Comparison of ENCODE assay signal across 19 mouse cellular contexts in genomic region chr15:31472645-31473574, GRCm38 (mm10). TPM values are rescaled to one million over a fixed set of nuclear protein-coding genes. Genes with fewer than 3 reads are reported as not detected.
DNase-seq lines count a peak whose midpoint lies in the region; ATAC-seq and TF ChIP-seq lines count a peak whose summit lies in the region.
"Had no signal": no experiment of that assay in that cellular context is flagged by ENCODE, and none has a peak within 500 bp of the region (broad histone marks: within the 10 kb centered on the region; RNA-seq: fewer than 3 reads in every experiment).

No protein-coding gene starts in this region.

- H3K27me3 ChIP-seq in lung, postnatal 0 days (replicated peaks; ENCODE audit: insufficient read depth, low read length) = no peaks in the 10 kb centered on the region
- H3K27me3 ChIP-seq in intestine, postnatal 0 days (replicated peaks; ENCODE audit: control insufficient read depth, insufficient read depth, low read length) = no peaks in the 10 kb centered on the region
- H3K27me3 ChIP-seq: embryonic facial prominence, embryonic 15.5 days; forebrain, embryonic 12.5 days; heart, embryonic 12.5 days; limb, embryonic 13.5 days; liver, embryonic 15.5 days had no signal

- no peaks in the 10 kb centered on the region for H3K9me3 ChIP-seq in lung, postnatal 0 days (ENCODE audit: low read length)
- H3K9me3 ChIP-seq in intestine, postnatal 0 days (ENCODE audit: control insufficient read depth) = no peaks in the 10 kb centered on the region
- H3K9me3 ChIP-seq: embryonic facial prominence, embryonic 15.5 days; forebrain, embryonic 12.5 days; heart, embryonic 12.5 days; limb, embryonic 13.5 days; liver, embryonic 15.5 days had no signal

- H3K4me1 ChIP-seq in lung, postnatal 0 days (ENCODE audit: insufficient read depth, low read depth, low read length) = no peaks in the 10 kb centered on the region
- H3K4me1 ChIP-seq in intestine, postnatal 0 days (replicated peaks; ENCODE audit: control insufficient read depth, insufficient read depth, low read length) = no peaks in the 10 kb centered on the region
- H3K4me1 ChIP-seq: embryonic facial prominence, embryonic 15.5 days; forebrain, embryonic 12.5 days; limb, embryonic 13.5 days; liver, embryonic 15.5 days had no signal

- ATAC-seq in lung, postnatal 0 days = peak; percentile 90
- ATAC-seq in CD4-positive, CD25-positive, alpha-beta regulatory T cell, adult 4 months = peak; percentile 67
- ATAC-seq in activated CD4-positive, CD25-positive, alpha-beta regulatory T cell, adult 4 months = peak; percentile 32
- 0 out of 2 replicates have a peak, but pooled peaks have one; percentile 20 for ATAC-seq in megakaryocyte progenitor cell, adult 5-6 weeks (replicated peaks; ENCODE audit: poor library complexity)
- no peak for ATAC-seq in intestine, postnatal 0 days
- ATAC-seq: hindbrain, postnatal 0 days had no signal

- H3K4me2 ChIP-seq in lung, postnatal 0 days (replicated peaks; ENCODE audit: low read depth, low read length) = no peak overlapping the region
- no peak overlapping the region for H3K4me2 ChIP-seq in intestine, postnatal 0 days (replicated peaks; ENCODE audit: low read depth)
- H3K4me2 ChIP-seq: embryonic facial prominence, embryonic 15.5 days; forebrain, embryonic 12.5 days; heart, embryonic 12.5 days; limb, embryonic 13.5 days; liver, embryonic 15.5 days had no signal

- peak; percentile 82; the same call in 1 of the 2 replicates for TF ChIP-seq EP300 in lung, postnatal 0 days (IDR thresholded peaks at IDR 0.05)

- DNase-seq in lung, postnatal 0 days (ENCODE audit: low spot score) = peak; percentile 88
- no peak for DNase-seq in lung, postnatal 4 days
- no peak for DNase-seq in embryo, embryonic 9.5 days (ENCODE audit: extremely low spot score)
- DNase-seq: cerebellum, adult 9-10 months; kidney, adult 9 months; kidney, postnatal 36 days; retina, postnatal 1 day; thymus, postnatal 36 days had no signal

- no peak overlapping the region for H3K4me3 ChIP-seq in lung, postnatal 0 days (ENCODE audit: low read depth, low read length)
- no peak overlapping the region for H3K4me3 ChIP-seq in intestine, postnatal 0 days (ENCODE audit: low read depth, low read length)
- H3K4me3 ChIP-seq: embryonic facial prominence, embryonic 15.5 days; forebrain, embryonic 12.5 days; heart, embryonic 12.5 days; limb, embryonic 13.5 days; liver, embryonic 15.5 days had no signal

- no peak for TF ChIP-seq CTCF in lung, postnatal 0 days (IDR thresholded peaks at IDR 0.05)
- no peak for TF ChIP-seq CTCF in intestine, postnatal 0 days (IDR thresholded peaks at IDR 0.05; ENCODE audit: low read depth)

- no peak overlapping the region for H3K9ac ChIP-seq in lung, postnatal 0 days (replicated peaks; ENCODE audit: low read depth)
- no peak overlapping the region for H3K9ac ChIP-seq in intestine, postnatal 0 days (ENCODE audit: low read depth, low read length)
- H3K9ac ChIP-seq: embryonic facial prominence, embryonic 15.5 days; forebrain, embryonic 12.5 days; heart, embryonic 12.5 days; limb, embryonic 13.5 days; liver, embryonic 15.5 days had no signal

- peaks cover 3% of the 10 kb centered on the region; the same call in 1 of the 2 replicates for H3K36me3 ChIP-seq in lung, postnatal 0 days (ENCODE audit: insufficient read depth, low read length)
- peaks cover 35% of the 10 kb centered on the region for H3K36me3 ChIP-seq in intestine, postnatal 0 days (ENCODE audit: control insufficient read depth, insufficient read depth)

- H3K27ac ChIP-seq in lung, postnatal 0 days (ENCODE audit: low read length) = peak overlapping the region; percentile 11
- H3K27ac ChIP-seq in intestine, postnatal 0 days (ENCODE audit: low read depth, low read length) = no peak overlapping the region
- H3K27ac ChIP-seq: embryonic facial prominence, embryonic 15.5 days; forebrain, embryonic 12.5 days; hindbrain, postnatal 0 days; limb, embryonic 13.5 days; liver, embryonic 15.5 days had no signal

- WGBS in lung, postnatal 0 days = 40% methylated on average over 3 of the region's 4 CpGs
- 69% methylated on average over 4 of the region's 4 CpGs for WGBS in intestine, postnatal 0 days

RNA-seq across cellular contexts. Expression of gene Ropn1l, which starts 19.4 kb away (rescaled TPM):
- 7.4 and 10.4 TPM in 2 replicates for polyA plus RNA-seq in lung, postnatal 0 days (2015; fragmentation: Nextera tagmentation; extraction: Ambion mirVana)
- 1 to 10 TPM in 1 of 2 experiments, not detected in 1; 1.0 TPM for polyA plus RNA-seq in CD4-positive, CD25-positive, alpha-beta regulatory T cell, adult 4 months (2017; shearing (Covaris generic))
- polyA plus RNA-seq in activated CD4-positive, CD25-positive, alpha-beta regulatory T cell, adult 4 months (2017; shearing (Covaris generic)) = 1 to 10 TPM in 1 of 2 experiments, under 1 TPM in 1; 0.94 to 1.3 TPM
- total RNA-seq in megakaryocyte progenitor cell, adult 5-6 weeks (2015) = 1.4 and 3.3 TPM in 2 replicates
- 1.2 and 2.5 TPM in 2 replicates for total RNA-seq in megakaryocyte progenitor cell, adult 5-6 weeks (2017)
- 0.69 and 1.2 TPM in 2 replicates for polyA plus RNA-seq in intestine, postnatal 0 days (2015; fragmentation: Nextera tagmentation; extraction: Ambion mirVana)
- total RNA-seq: hematopoietic stem cell, adult 5-6 weeks had no signal

RNA-seq across cellular contexts. Expression of gene March6, which starts 57.9 kb away (rescaled TPM):
- 18.3 and 20.6 TPM in 2 replicates for polyA plus RNA-seq in lung, postnatal 0 days (2015; fragmentation: Nextera tagmentation; extraction: Ambion mirVana)
- polyA plus RNA-seq in CD4-positive, CD25-positive, alpha-beta regulatory T cell, adult 4 months (2017; shearing (Covaris generic)) = 10 to 100 TPM; 24.4 to 26.2 TPM
- polyA plus RNA-seq in activated CD4-positive, CD25-positive, alpha-beta regulatory T cell, adult 4 months (2017; shearing (Covaris generic)) = 10 to 100 TPM; 21.1 to 21.5 TPM
- 39.3 and 42.5 TPM in 2 replicates for total RNA-seq in megakaryocyte progenitor cell, adult 5-6 weeks (2015)
- total RNA-seq in megakaryocyte progenitor cell, adult 5-6 weeks (2017) = 28.8 and 38.8 TPM in 2 replicates
- polyA plus RNA-seq in intestine, postnatal 0 days (2015; fragmentation: Nextera tagmentation; extraction: Ambion mirVana) = 15.4 and 16.5 TPM in 2 replicates
